Mouse (Mus musculus) kidney, postnatal 0 days (tissue): ENCODE measurements around the gene Rnf157. TPM values are rescaled to one million over a fixed set of nuclear protein-coding genes. Genes with fewer than 3 reads are reported as not detected.
A peak's percentile ranks its signal among the peaks of the same experiment; 100 is the strongest.

Experiments
- ATAC-seq: fragments of 200-750 bp; cut with Nextera tagmentation; replicated peaks from 2 replicates; pipeline ENCODE4 v1.8.0; 2017; ENCODE audit warnings: low read depth, moderate number of reproducible peaks, moderate TSS enrichment, moderate library complexity; ENCODE audit not compliant: low FRiP score
- DNase-seq: peaks from one replicate; pipeline ENCODE4 v3.0.0-alpha.2; 2016; ENCODE audit warnings: low spot score
- H3K27ac ChIP-seq: fragments of 300-500 bp; sonication (generic); 2 replicates; pipeline ENCODE4 v1.5.1; 2014; ENCODE audit warnings: mild to moderate bottlenecking
- H3K27me3 ChIP-seq: fragments of 300-500 bp; sonication (generic); 2 replicates; pipeline ENCODE4 v1.6.1; 2014; ENCODE audit warnings: low read length, mixed read lengths; ENCODE audit not compliant: insufficient read depth
- H3K36me3 ChIP-seq: fragments of 300-500 bp; sonication (generic); 2 replicates; pipeline ENCODE4 v1.6.1; 2014; ENCODE audit warnings: low read length, mixed read lengths; ENCODE audit not compliant: insufficient read depth
- H3K4me1 ChIP-seq: fragments of 300-500 bp; sonication (generic); replicated peaks from 2 replicates; pipeline ENCODE4 v1.6.1; 2014; ENCODE audit warnings: antibody characterized with exemption, low read length, mixed read lengths; ENCODE audit not compliant: insufficient read depth
- H3K4me2 ChIP-seq: fragments of 300-500 bp; sonication (generic); 2 replicates; pipeline ENCODE4 v1.6.1; 2014; ENCODE audit warnings: mild to moderate bottlenecking, low read length, moderate library complexity, mixed read lengths
- H3K4me3 ChIP-seq: fragments of 300-500 bp; sonication (generic); replicated peaks from 2 replicates; pipeline ENCODE4 v1.5.1; 2014; ENCODE audit warnings: low read depth, low read length
- H3K9ac ChIP-seq: fragments of 300-500 bp; sonication (generic); 2 replicates; pipeline ENCODE4 v1.6.1; 2014; ENCODE audit warnings: low read depth, low read length
- H3K9me3 ChIP-seq: fragments of 300-500 bp; sonication (generic); replicated peaks from 2 replicates; pipeline ENCODE4 v1.6.1; 2016; ENCODE audit warnings: low read length, inconsistent platforms, mixed read lengths
- CTCF ChIP-seq: IDR thresholded peaks from 2 replicates; pipeline ENCODE4 v1.5.1; 2016; ENCODE audit warnings: antibody characterized with exemption, low read depth, mild to moderate bottlenecking, moderate library complexity
- WGBS: fragments of 180-500 bp; shearing (Covaris S2); extraction: QIAGEN DNeasy Blood & Tissue Kit; methylation state at CpG from one replicate; pipeline ENCODE4 v1.1.7; 2014; 5-methylcytosine and 5-hydroxymethylcytosine counted together
- polyA plus RNA-seq: library from polyadenylated mRNA; unstranded; fragments of >200 nt; fragmentation: Nextera tagmentation; extraction: Ambion mirVana; gene quantifications from 2 replicates; pipeline ENCODE4 v1.2.1, GENCODE M21; 2015

Rnf157 gene
- polyA plus RNA-seq, 1 experiment from 2014 or later, result 8.1 TPM

DNA sequence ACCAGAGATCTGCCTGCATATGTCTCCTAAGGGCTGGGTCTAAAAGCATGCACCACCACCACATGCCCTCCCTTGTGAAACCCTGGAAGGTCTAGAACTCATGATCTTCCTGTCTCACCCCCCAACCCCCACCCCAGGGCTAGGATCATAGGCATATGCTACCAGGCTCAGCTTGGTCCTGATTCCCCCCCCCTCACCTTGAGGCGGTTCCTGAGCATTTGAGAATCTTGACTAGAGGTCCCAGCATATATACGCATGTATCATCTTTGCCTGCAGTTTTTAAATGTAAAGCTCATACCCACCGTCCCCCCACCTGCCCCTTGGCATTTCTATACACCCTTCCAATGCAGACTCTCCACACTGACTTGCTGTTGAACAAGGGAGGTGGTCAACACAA lies 15.9 kb downstream of the Rnf157 start:
- DNase-seq, result no peak
- H3K27me3 ChIP-seq, result no peaks in the 10 kb centered on the region
- H3K27ac ChIP-seq, result no peak overlapping the region
- 99% methylated on average over 3 of the region's 3 CpGs for whole genome bisulfite sequencing
- H3K9me3 ChIP-seq, result no peaks in the 10 kb centered on the region
- H3K36me3 ChIP-seq, result peaks cover 13% of the 10 kb centered on the region; the same call in 1 of the 2 replicates
- ATAC-seq, result no peak
- no peak for TF ChIP-seq CTCF
- no peak overlapping the region for H3K9ac ChIP-seq
- no peak overlapping the region for H3K4me2 ChIP-seq
- H3K4me3 ChIP-seq, result no peak overlapping the region
- no peaks in the 10 kb centered on the region for H3K4me1 ChIP-seq

GRCm38 (mm10) chr11:116396276-116396933 lies 16.4 kb downstream of the Rnf157 start:
- no peak overlapping the region for H3K4me3 ChIP-seq
- no peaks in the 10 kb centered on the region for H3K27me3 ChIP-seq
- no peaks in the 10 kb centered on the region for H3K4me1 ChIP-seq
- 87% methylated on average over 11 of the region's 11 CpGs for WGBS
- no peaks in the 10 kb centered on the region for H3K9me3 ChIP-seq
- no peak overlapping the region for H3K4me2 ChIP-seq
- no peak overlapping the region for H3K27ac ChIP-seq
- ATAC-seq (no peak), DNase-seq (no peak)
- peaks cover 13% of the 10 kb centered on the region; the same call in 1 of the 2 replicates for H3K36me3 ChIP-seq
- H3K9ac ChIP-seq, result no peak overlapping the region
- no peak for TF ChIP-seq CTCF

- no peak overlapping the region for H3K4me2 ChIP-seq
- no peak for TF ChIP-seq CTCF
- H3K9ac ChIP-seq, result no peak overlapping the region
- DNase-seq (no peak), ATAC-seq (no peak)
- H3K27me3 ChIP-seq, result no peaks in the 10 kb centered on the region
- peak overlapping the region; percentile 50 for H3K27ac ChIP-seq
- H3K36me3 ChIP-seq, result peaks cover 13% of the 10 kb centered on the region; the same call in 1 of the 2 replicates
- H3K9me3 ChIP-seq, result no peaks in the 10 kb centered on the region
- WGBS, result 65% methylated on average over 4 of the region's 4 CpGs
- H3K4me1 ChIP-seq, result no peaks in the 10 kb centered on the region
- H3K4me3 ChIP-seq, result no peak overlapping the region
These were observed 18.1 kb downstream of the Rnf157 start for GRCm38 (mm10) chr11:116394769-116395168.

DNA sequence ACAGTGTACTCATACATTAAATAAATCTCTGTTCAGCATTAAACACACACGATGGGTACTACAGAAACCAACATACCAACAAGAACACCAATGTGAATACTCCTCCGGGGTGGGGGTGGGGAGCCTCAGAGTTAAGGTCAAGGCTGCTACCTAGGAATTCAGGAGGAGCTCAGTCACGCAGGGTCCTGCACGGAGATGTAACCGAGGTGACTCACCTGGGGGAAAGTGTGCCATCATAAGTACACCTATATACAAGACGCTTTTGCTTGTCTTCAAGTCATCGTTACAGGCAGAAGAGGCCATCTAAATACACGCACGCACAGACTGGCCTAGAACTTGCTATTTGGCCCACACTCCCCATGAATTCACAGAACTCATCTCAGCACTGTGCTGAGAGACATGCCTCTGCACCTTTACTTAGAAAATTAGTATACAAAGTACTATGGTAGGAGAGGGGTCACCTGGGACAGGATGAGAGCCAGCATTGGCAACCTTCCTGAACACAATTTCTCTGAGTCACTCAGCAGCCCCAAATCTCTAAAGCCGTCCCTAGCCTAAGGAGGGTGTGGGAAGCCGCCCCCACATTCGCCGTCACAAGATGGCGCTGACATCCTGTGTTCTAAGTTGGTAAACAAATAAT lies 23.9 kb downstream of the Rnf157 start:
- peak overlapping the region; percentile 40; the same call in 1 of the 2 replicates for H3K4me2 ChIP-seq
- H3K9me3 ChIP-seq, result no peaks in the 10 kb centered on the region
- H3K4me1 ChIP-seq, result peaks cover 21% of the 10 kb centered on the region
- 70% methylated on average over 14 of the region's 14 CpGs for WGBS
- no peak overlapping the region; the same call in 1 of the 2 replicates for H3K4me3 ChIP-seq
- H3K36me3 ChIP-seq, result no peaks in the 10 kb centered on the region
- H3K27ac ChIP-seq, result peak overlapping the region; percentile 84
- DNase-seq (peak; percentile 65), ATAC-seq (peak; percentile 78; the same call in 1 of the 2 replicates)
- TF ChIP-seq CTCF, result peak; percentile 36; the same call in 1 of the 2 replicates
- no peaks in the 10 kb centered on the region for H3K27me3 ChIP-seq
- 0 out of 2 replicates have a peak overlapping the region, but pooled peaks have one; percentile 35 for H3K9ac ChIP-seq

GRCm38 (mm10) chr11:116387086-116388071 lies 25.5 kb downstream of the Rnf157 start:
- DNase-seq (peak; percentile 92), ATAC-seq (peak; percentile 71)
- no peak; the same call in 1 of the 2 replicates for TF ChIP-seq CTCF
- 11% methylated on average over 15 of the region's 16 CpGs for WGBS
- Histone ChIP-seq H3K36me3 (no peaks in the 10 kb centered on the region), H3K27me3 (no peaks in the 10 kb centered on the region), H3K9me3 (no peaks in the 10 kb centered on the region), H3K4me2 (peak overlapping the region; percentile 32), H3K9ac (no peak overlapping the region), H3K4me1 (peaks cover 21% of the 10 kb centered on the region), H3K4me3 (0 out of 2 replicates have a peak overlapping the region, but pooled peaks have one; percentile 2), H3K27ac (peak overlapping the region; percentile 77)

- no peak overlapping the region for H3K4me2 ChIP-seq
- H3K4me3 ChIP-seq, result no peak overlapping the region
- H3K4me1 ChIP-seq, result peaks cover 21% of the 10 kb centered on the region
- no peaks in the 10 kb centered on the region for H3K27me3 ChIP-seq
- H3K9ac ChIP-seq, result no peak overlapping the region
- 0 out of 2 replicates have a peak overlapping the region, but pooled peaks have one; percentile 42 for H3K27ac ChIP-seq
- no peaks in the 10 kb centered on the region for H3K9me3 ChIP-seq
- 37% methylated on average over 5 of the region's 5 CpGs for WGBS
- H3K36me3 ChIP-seq, result no peaks in the 10 kb centered on the region
- DNase-seq, result no peak
- no peak for ATAC-seq
- TF ChIP-seq CTCF, result no peak
These were observed 26.8 kb downstream of the Rnf157 start for GRCm38 (mm10) chr11:116385999-116386398.
